Mouse (Mus musculus) ES-Bruce4 (cell line): ENCODE measurements around the gene Myo18a.

ENCODE experiments used
- CTCF ChIP-seq: IDR thresholded peaks from one replicate; pipeline ENCODE4 v1.8.1; 2011; ENCODE audit warnings: low read depth, low read length
- EP300 ChIP-seq: IDR thresholded peaks from 2 replicates; pipeline ENCODE4 v1.6.1; 2011; ENCODE audit warnings: low read depth, low read length; ENCODE audit not compliant: insufficient read depth
- POLR2A ChIP-seq: IDR thresholded peaks from one replicate; pipeline ENCODE4 v1.8.1; 2011; ENCODE audit warnings: low read length; ENCODE audit not compliant: insufficient read depth

DNA sequence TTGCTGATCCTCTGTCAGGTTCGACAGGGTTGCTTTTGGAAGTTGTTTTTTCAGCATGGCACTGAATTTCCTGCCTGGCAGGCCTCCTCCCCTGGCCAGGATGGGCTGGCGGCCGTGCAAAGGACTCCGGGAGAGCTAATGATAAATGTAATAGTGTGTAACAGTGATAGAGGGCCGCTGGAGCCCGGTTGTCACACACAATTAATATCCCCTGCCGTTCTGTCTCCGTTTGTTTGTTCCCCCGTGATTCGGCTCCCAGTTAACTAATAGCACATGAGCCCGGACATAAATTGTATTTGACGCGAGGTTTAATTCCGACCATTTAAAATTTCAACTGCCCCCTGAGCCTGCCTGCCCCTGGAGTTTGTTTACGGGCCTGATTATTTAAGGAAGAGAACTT, 92.3 kb downstream of the Myo18a start:
- TF ChIP-seq CTCF (no peak), POLR2A (no peak), EP300 (no peak)
